Mouse (Mus musculus): ENCODE data around the gene Slc23a3. TPM values are rescaled to one million over a fixed set of nuclear protein-coding genes. Genes with fewer than 3 reads are reported as not detected.

Gene Slc23a3
- polyA plus RNA-seq (2012; rRNA removed): 0.06 and 0.15 TPM in 2 replicates

GRCm38 (mm10) chr1:75133421-75134207 lies at the start of gene Slc23a3:
Gene Slc23a3 (minus strand): TSS chr1:75133890.

GRCm38 (mm10) chr1:75180105-75180590 lies 46.5 kb upstream of the Slc23a3 start, which contains the start of gene Abcb6:
Gene Abcb6 (minus strand): TSS chr1:75180392.

GRCm38 (mm10) chr1:75168472-75169464 lies 35.1 kb upstream of the Slc23a3 start, which contains the start of gene Zfand2b:
Gene Zfand2b (plus strand): TSS chr1:75168646.

GRCm38 (mm10) chr1:75142301-75143261 lies 8.9 kb upstream of the Slc23a3 start, which contains the start of the genes Cnppd1 and Retreg2:
Gene Cnppd1 (minus strand): TSS chr1:75142711.
Gene Retreg2 (plus strand): TSS chr1:75142778.

DNA sequence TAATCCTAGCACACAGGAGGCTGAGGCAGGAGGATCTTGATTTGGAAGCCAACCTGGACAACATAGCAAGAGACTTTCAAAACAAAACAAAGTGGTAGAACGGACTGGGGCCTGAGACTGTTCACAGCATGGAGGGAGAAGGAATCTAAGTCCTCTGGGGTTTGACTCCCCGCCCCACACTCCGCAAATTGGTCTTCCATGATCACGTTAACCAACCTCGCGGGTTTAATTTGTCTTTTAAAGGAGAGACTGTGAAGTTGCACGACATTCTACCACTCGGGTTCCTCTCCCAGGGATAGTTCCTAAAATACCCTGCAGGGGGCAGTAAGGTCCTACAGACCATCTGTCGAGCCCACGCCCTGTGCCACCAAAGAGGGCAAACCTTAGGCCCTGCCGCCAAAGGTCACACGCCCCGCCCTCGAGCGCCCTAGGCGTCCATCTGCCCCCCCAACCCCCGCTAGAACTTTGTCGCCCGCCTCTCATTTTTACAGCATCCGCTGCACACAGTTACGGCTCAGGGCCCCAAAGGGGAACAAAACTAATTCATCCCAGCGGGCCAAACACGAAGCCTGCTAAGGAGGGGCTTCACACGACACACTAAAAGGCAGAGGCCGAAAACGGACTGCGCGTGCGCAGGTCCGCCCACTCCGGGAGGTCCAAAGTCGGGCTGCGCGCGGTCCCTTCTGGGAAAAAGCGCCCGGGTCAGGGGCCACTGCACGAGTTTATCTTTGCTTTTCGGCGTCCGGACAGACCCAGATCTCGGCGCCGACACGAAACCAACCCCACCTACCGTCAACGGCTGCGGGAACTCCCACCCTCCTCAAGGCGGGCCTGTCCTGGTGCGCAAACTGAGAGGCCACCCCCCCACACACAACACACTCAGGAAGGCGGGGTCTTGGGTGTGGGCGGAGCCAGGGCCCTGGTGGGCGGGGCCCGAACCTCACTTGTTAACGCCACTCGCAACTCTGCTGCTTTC lies 9.1 kb downstream of the Slc23a3 start, which contains the start of gene Nhej1:
Nhej1 (minus strand) TSS at position 855 of the 976 bp plus-strand sequence.

Other genes with a start within 250 kb of the Slc23a3 start
- 0.58 and 1.6 TPM in 2 replicates for gene Fev, start 248.5 kb downstream of the Slc23a3 start, polyA plus RNA-seq (2012; rRNA removed)
- gene Cryba2, start 240.7 kb downstream of the Slc23a3 start, polyA plus RNA-seq (2012; rRNA removed): 0.39 and 1.1 TPM in 2 replicates
- 3.0 and 3.1 TPM in 2 replicates for gene Cfap65, start 198.3 kb downstream of the Slc23a3 start, polyA plus RNA-seq (2012; rRNA removed)
- gene Ihh, start 182.2 kb downstream of the Slc23a3 start, polyA plus RNA-seq (2012; rRNA removed): 0.60 and 3.4 TPM in 2 replicates
- gene Nhej1, start 8.7 kb downstream of the Slc23a3 start, polyA plus RNA-seq (2012; rRNA removed): 3.0 and 3.8 TPM in 2 replicates
- gene Cnppd1, start 8.8 kb upstream of the Slc23a3 start, polyA plus RNA-seq (2012; rRNA removed): 60.0 and 62.1 TPM in 2 replicates
- gene Retreg2, start 8.9 kb upstream of the Slc23a3 start, polyA plus RNA-seq (2012; rRNA removed): 139 and 143 TPM in 2 replicates
- 53.6 and 56.3 TPM in 2 replicates for gene Zfand2b, start 34.8 kb upstream of the Slc23a3 start, polyA plus RNA-seq (2012; rRNA removed)
- 31.6 and 32.7 TPM in 2 replicates for gene Abcb6, start 46.5 kb upstream of the Slc23a3 start, polyA plus RNA-seq (2012; rRNA removed)
- 30.2 and 33.0 TPM in 2 replicates for gene Ankzf1, start 58.3 kb upstream of the Slc23a3 start, polyA plus RNA-seq (2012; rRNA removed)
- 55.1 and 56.4 TPM in 2 replicates for gene Atg9a, start 58.3 kb upstream of the Slc23a3 start, polyA plus RNA-seq (2012; rRNA removed)
- 40.1 and 40.9 TPM in 2 replicates for gene Glb1l, start 76.9 kb upstream of the Slc23a3 start, polyA plus RNA-seq (2012; rRNA removed)
- gene Stk16, start 76.9 kb upstream of the Slc23a3 start, polyA plus RNA-seq (2012; rRNA removed): 261 and 262 TPM in 2 replicates
- gene Tuba4a, start 86.0 kb upstream of the Slc23a3 start, polyA plus RNA-seq (2012; rRNA removed): 6.3 and 6.9 TPM in 2 replicates
- not detected in 2 replicates for gene A630095N17Rik, start 98.2 kb upstream of the Slc23a3 start, polyA plus RNA-seq (2012; rRNA removed)
- 49.5 and 53.3 TPM in 2 replicates for gene Dnajb2, start 102.5 kb upstream of the Slc23a3 start, polyA plus RNA-seq (2012; rRNA removed)
- gene Ptprn, start 130.6 kb upstream of the Slc23a3 start, polyA plus RNA-seq (2012; rRNA removed): 36.6 and 47.6 TPM in 2 replicates
- gene Resp18, start 144.5 kb upstream of the Slc23a3 start, polyA plus RNA-seq (2012; rRNA removed): 58.6 and 67.6 TPM in 2 replicates
- 146 and 166 TPM in 2 replicates for gene Dnpep, start 184.1 kb upstream of the Slc23a3 start, polyA plus RNA-seq (2012; rRNA removed)
- 0.93 and 10.1 TPM in 2 replicates for gene Des, start 226.4 kb upstream of the Slc23a3 start, polyA plus RNA-seq (2012; rRNA removed)
- 41.4 and 54.7 TPM in 2 replicates for gene Speg, start 241.4 kb upstream of the Slc23a3 start, polyA plus RNA-seq (2012; rRNA removed)